Mouse (Mus musculus): ENCODE measurements around the gene Grcc10. TPM values are rescaled to one million over a fixed set of nuclear protein-coding genes. Genes with fewer than 3 reads are reported as not detected.

Gene Grcc10
- 349 and 354 TPM in 2 replicates for polyA plus RNA-seq (2015; fragmentation: Nextera tagmentation; extraction: Ambion mirVana)

DNA sequence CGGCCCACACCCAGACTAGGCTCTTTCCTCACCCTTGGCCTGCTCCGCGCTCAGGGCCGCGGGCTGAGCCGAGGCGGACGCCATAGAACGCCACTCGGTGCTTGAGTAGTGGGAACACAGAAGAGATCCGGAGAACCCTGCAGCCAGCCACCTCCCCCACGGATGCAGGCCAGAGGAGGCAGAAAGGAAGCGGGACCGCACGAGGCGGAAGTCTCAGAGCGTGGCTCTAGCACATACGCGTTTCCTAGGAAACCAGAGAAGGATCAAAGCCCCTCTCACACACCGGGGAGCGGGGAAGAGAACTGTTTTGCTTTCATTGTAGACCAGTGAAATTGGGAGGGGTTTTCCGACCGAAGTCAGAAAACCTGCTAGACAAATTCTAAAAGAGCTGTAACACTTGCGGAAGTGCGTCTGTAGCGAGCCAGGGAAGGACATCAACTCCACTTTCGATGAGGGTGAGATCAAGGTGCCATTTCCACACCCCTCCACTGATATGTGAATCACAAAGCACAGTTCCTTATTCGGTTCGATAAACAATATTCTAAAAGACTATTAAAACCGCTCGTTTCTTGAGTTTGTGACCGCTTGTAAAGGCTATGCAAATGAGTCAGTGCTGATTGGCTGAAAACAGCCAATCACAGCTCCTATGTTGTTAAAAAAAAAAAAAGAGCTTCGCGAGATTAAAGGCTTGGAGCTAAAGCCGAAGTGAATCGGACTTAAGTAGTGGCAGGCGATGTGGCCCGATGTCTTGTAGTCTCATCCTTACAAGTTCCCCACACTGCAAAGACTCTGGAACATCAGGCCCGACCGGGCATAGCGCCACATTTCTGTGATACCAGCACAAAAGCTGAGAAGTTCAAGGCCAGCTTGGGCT is at the start of gene Grcc10:
Gene Grcc10, minus strand, starts transcription at position 487 of the 874 bp plus-strand sequence.

DNA sequence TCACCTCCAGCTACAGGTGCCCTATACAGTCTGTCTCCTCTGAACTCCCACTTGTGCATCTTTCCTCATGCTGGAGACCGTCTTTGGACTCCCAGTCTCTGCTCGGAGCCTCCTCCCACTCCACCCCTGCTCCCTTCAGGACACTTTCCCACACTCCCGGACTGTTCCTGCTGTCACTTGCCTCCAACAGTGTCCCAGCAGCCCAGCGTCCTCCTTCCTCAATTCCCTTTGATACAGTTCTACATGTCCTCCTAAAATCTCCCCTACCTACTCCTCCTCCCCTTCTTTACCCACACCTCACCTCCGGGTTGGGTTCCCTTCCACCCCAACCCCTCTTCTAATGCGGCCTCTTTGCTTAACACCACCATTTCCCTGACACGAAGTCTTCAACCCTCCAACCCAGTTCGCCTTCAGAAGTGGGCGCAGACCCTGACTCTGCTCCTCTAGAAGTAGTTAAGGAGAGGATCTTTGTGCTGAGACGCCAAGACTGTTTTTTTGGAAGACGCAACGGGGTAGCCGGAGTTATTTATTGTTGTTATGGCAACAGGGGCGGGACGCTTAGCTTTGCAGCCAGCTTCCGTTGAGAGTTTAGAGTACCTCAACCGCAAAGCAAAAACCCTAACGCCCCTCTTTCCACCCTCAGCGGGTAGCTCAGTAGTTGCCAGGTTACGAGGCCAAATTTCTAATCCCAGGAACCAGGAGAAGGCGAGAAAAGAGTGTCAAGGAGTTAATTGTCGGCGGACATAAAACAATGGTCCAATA is 38.2 kb upstream of the Grcc10 start, which contains the start of gene Lrrc23:
Gene Lrrc23, minus strand, starts transcription at position 506 of the 762 bp plus-strand sequence.

DNA sequence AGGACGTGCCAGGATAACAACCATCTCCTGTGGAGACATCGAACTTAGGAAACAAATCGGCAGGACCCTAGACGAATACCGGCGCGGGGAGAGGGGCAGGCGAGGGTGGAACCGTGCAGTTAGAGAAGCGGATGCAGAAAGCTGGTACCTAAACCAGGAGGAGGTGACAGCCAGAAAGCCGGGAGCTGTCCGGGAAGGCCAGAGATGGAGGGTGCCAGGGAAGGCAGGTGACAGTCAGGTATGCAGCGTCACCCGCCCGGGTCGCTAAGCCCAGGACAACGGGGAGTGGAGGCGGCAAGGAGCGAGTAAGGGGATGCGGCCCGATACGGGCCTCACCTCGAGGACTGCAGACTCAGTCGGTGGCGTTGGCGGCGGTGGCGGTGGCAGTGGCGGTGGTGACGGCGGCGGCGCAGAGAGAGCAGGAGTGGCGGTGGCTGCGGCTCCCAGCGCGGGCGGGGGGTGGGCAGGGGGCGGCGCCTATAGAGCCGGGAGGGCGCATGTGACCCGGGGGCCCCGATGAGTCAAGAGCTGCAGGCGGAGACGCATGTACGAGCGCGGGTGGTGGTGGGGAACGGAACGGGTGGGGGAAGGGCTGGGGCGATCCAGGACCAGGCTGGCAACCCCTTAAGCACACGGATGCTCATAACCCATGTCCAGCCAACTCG is 28.1 kb upstream of the Grcc10 start, which contains the start of gene Eno2:
Gene Eno2, minus strand, starts transcription at position 573 of the 665 bp plus-strand sequence.

DNA sequence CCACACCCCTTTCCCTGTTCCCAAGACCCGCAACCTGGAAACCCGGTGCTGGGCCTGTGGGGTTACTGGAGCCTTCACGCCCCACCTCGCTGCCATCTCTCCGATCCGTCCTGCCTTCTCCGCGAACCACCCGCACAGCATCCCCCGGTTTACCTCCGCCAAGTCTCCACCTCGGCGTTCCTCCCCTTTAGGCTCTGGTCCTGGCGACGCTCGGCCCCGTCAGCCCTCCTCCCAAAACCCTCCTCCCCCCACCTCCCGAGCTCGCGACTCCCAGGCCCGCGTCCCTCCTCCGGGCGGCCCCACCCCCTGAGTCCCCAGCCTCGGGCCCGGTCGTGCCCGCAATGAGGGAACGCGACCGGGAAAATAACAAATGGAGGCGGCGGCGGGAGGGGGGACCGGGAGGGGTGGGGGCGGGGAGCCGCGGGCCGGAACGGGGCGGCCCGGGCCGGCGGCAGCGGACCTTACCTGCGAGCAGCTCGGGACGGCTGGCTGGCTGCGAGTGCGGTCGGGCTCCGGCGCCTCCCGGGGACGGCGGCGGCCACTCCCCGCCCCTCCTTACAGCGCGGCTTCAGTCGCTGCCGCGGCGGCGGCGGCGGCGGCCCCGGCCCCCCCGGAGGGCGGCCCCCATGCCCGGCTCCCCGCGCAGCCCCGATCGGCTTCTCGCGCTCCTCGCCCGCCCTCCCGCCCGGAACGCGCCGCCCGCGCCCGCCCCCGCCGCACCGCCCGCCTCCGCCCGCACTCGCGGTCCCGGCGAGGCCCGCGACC is 14.8 kb upstream of the Grcc10 start, which contains the start of the genes Gm45234 and Atn1:
Gene Gm45234, minus strand, starts transcription at position 191 of the 765 bp plus-strand sequence.
Gene Atn1, minus strand, starts transcription at position 694 of the 765 bp plus-strand sequence.

DNA sequence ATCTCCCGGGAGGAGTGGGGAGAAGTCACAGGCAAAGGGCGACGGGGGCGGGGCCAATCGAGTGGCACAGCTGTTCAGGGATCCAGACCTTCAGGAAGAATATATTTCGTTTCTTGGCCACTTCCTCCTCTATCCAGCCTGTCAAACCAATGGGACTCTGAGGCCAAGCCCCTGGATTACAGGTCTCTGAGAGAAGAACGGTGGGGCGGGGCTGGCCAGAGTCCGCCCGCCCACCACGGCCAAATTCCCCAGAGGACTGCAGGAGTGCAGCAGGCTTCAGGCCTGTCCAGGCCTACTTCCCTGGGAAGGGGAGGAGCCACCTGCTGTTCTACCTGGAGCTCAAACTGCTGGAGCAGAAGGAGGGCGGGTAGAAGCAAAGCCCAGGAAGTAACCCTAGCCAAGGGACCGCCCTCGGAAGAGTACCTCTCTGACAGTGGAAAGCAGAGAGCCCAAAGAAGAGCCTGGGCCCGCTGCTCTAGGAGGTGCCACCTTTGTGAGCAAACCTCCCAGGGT is 2.6 kb downstream of the Grcc10 start, which contains the start of gene Ptpn6:
Gene Ptpn6, minus strand, starts transcription at position 204 of the 513 bp plus-strand sequence.

DNA sequence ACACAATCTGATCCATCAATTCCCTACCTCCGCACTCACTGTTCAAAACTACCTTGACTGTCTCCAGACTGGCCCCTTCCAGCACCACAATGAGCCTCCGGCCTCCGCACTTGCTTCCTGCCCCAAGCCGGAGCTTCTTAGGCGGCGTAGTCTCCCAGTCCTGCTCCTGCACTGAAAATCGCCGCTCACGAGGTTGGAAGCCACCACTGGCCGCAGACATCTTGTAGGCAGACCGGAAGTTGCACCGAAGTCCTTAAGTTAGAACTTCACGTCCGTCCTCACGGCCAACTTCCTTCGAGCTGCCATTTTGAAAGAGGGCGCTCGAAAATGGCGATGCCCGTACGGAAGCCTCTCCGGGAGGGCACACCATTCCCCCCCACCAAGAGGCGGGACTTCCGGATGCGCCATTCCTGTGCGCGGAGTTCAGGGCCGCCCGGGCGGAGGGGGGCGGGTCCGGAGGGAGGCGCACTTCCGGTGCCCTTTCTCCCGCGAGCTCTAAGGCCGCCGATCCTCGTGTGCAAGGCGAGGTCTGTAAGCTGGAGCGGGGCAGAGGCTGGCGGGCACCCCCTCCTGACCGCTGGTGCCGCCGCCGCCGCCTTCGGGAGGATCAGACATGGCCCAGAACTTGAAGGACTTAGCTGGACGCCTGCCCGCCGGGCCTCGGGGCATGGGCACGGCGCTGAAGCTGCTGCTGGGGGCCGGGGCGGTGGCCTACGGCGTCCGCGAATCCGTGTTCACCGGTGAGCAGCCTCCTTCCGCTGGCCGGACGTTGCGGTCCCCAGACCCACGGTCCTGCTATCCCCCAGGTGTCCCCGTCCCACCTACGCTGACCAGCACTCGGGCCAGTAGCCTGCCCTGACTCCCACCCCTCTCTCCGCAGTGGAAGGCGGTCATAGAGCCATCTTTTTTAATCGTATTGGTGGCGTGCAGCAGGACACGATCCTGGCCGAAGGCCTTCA is 29.1 kb downstream of the Grcc10 start, which contains the start of the genes Emg1 and Phb2:
Gene Emg1, minus strand, starts transcription at position 355 of the 959 bp plus-strand sequence.
Gene Phb2, plus strand, starts transcription at position 513 of the 959 bp plus-strand sequence.

MicroRNA genes within 50 kb of the gene (microRNA counts, 519-probe panel; counts per million panel counts)
- microRNA mmu-miR-141 (3,668 counts per million, percentile 63 among the panel's probes with 10 or more counts), microRNA mmu-miR-200c (4,190 counts per million, percentile 79 among the panel's probes with 10 or more counts)

Small RNA genes lying within 50 kb of the gene (microRNA-seq; reads per million reads assigned to microRNA genes)
- 1,069 reads per million, percentile 74 among the genes with 10 or more reads in this experiment for gene Mir141
- gene Mir200c: 5,598 reads per million, percentile 91 among the genes with 10 or more reads in this experiment

Other genes starting within 250 kb of the Grcc10 start
- 2.6 and 2.7 TPM in 2 replicates for gene C1rl, start 248.3 kb downstream of the Grcc10 start, polyA plus RNA-seq (2015; fragmentation: Nextera tagmentation; extraction: Ambion mirVana)
- 27.8 and 30.6 TPM in 2 replicates for gene C1ra, start 229.0 kb downstream of the Grcc10 start, polyA plus RNA-seq (2015; fragmentation: Nextera tagmentation; extraction: Ambion mirVana)
- gene C1s1, start 199.0 kb downstream of the Grcc10 start, polyA plus RNA-seq (2015; fragmentation: Nextera tagmentation; extraction: Ambion mirVana): 46.5 and 46.8 TPM in 2 replicates
- not detected in 2 replicates for gene C1rb, start 171.1 kb downstream of the Grcc10 start, polyA plus RNA-seq (2015; fragmentation: Nextera tagmentation; extraction: Ambion mirVana)
- 0.05 and 0.10 TPM in 2 replicates for gene C1s2, start 105.3 kb downstream of the Grcc10 start, polyA plus RNA-seq (2015; fragmentation: Nextera tagmentation; extraction: Ambion mirVana)
- gene Lpcat3, start 78.3 kb downstream of the Grcc10 start, polyA plus RNA-seq (2015; fragmentation: Nextera tagmentation; extraction: Ambion mirVana): 49.1 and 51.0 TPM in 2 replicates
- gene Emg1, start 29.2 kb downstream of the Grcc10 start, polyA plus RNA-seq (2015; fragmentation: Nextera tagmentation; extraction: Ambion mirVana): 86.6 and 92.7 TPM in 2 replicates
- gene Phb2, start 29.0 kb downstream of the Grcc10 start, polyA plus RNA-seq (2015; fragmentation: Nextera tagmentation; extraction: Ambion mirVana): 203 and 205 TPM in 2 replicates
- gene Ptpn6, start 2.7 kb downstream of the Grcc10 start, polyA plus RNA-seq (2015; fragmentation: Nextera tagmentation; extraction: Ambion mirVana): 9.8 and 19.0 TPM in 2 replicates
- gene Gm45234, start 14.6 kb upstream of the Grcc10 start, polyA plus RNA-seq (2015; fragmentation: Nextera tagmentation; extraction: Ambion mirVana): not detected in 2 replicates
- 8.4 and 9.3 TPM in 2 replicates for gene Atn1, start 15.2 kb upstream of the Grcc10 start, polyA plus RNA-seq (2015; fragmentation: Nextera tagmentation; extraction: Ambion mirVana)
- 5.9 and 6.2 TPM in 2 replicates for gene Eno2, start 28.3 kb upstream of the Grcc10 start, polyA plus RNA-seq (2015; fragmentation: Nextera tagmentation; extraction: Ambion mirVana)
- 0.23 TPM in 1 of 2 replicates, not detected in the other for gene Lrrc23, start 38.4 kb upstream of the Grcc10 start, polyA plus RNA-seq (2015; fragmentation: Nextera tagmentation; extraction: Ambion mirVana)
- 11.7 and 16.0 TPM in 2 replicates for gene Spsb2, start 67.3 kb upstream of the Grcc10 start, polyA plus RNA-seq (2015; fragmentation: Nextera tagmentation; extraction: Ambion mirVana)
- 393 and 456 TPM in 2 replicates for gene Tpi1, start 72.9 kb upstream of the Grcc10 start, polyA plus RNA-seq (2015; fragmentation: Nextera tagmentation; extraction: Ambion mirVana)
- 71.7 and 72.1 TPM in 2 replicates for gene Usp5, start 88.1 kb upstream of the Grcc10 start, polyA plus RNA-seq (2015; fragmentation: Nextera tagmentation; extraction: Ambion mirVana)
- 32.7 and 43.3 TPM in 2 replicates for gene Cdca3, start 88.2 kb upstream of the Grcc10 start, polyA plus RNA-seq (2015; fragmentation: Nextera tagmentation; extraction: Ambion mirVana)
- 0.20 TPM in 1 of 2 replicates, not detected in the other for gene Gnb3, start 98.9 kb upstream of the Grcc10 start, polyA plus RNA-seq (2015; fragmentation: Nextera tagmentation; extraction: Ambion mirVana)
- gene P3h3, start 116.4 kb upstream of the Grcc10 start, polyA plus RNA-seq (2015; fragmentation: Nextera tagmentation; extraction: Ambion mirVana): 16.1 and 16.6 TPM in 2 replicates
- 0.66 and 0.69 TPM in 2 replicates for gene Gpr162, start 122.6 kb upstream of the Grcc10 start, polyA plus RNA-seq (2015; fragmentation: Nextera tagmentation; extraction: Ambion mirVana)
- gene Cd4, start 146.8 kb upstream of the Grcc10 start, polyA plus RNA-seq (2015; fragmentation: Nextera tagmentation; extraction: Ambion mirVana): 0.10 and 0.42 TPM in 2 replicates
- gene Lag3, start 170.3 kb upstream of the Grcc10 start, polyA plus RNA-seq (2015; fragmentation: Nextera tagmentation; extraction: Ambion mirVana): 0.55 and 0.60 TPM in 2 replicates
- gene Ptms, start 178.7 kb upstream of the Grcc10 start, polyA plus RNA-seq (2015; fragmentation: Nextera tagmentation; extraction: Ambion mirVana): 340 and 360 TPM in 2 replicates
- gene Mlf2, start 190.0 kb upstream of the Grcc10 start, polyA plus RNA-seq (2015; fragmentation: Nextera tagmentation; extraction: Ambion mirVana): 285 and 313 TPM in 2 replicates
- 106 and 122 TPM in 2 replicates for gene Cops7a, start 224.2 kb upstream of the Grcc10 start, polyA plus RNA-seq (2015; fragmentation: Nextera tagmentation; extraction: Ambion mirVana)